In genomic region chr16:33923758-33924157, GRCm38 (mm10) we compare ENCODE assay signal across 20 mouse cellular contexts. TPM values are rescaled to one million over a fixed set of nuclear protein-coding genes. Genes with fewer than 3 reads are reported as not detected.
DNase-seq lines count a peak whose midpoint lies in the region; ATAC-seq and TF ChIP-seq lines count a peak whose summit lies in the region.
"Had no signal": no experiment of that assay in that cellular context is flagged by ENCODE, and none has a peak within 500 bp of the region (broad histone marks: within the 10 kb centered on the region; RNA-seq: fewer than 3 reads in every experiment).

No protein-coding gene starts in this region.

- no peak overlapping the region for H3K4me3 ChIP-seq in heart, embryonic 16.5 days (ENCODE audit: low read length)
- H3K4me3 ChIP-seq in heart, embryonic 11.5 days (ENCODE audit: low read depth, low read length) = no peak overlapping the region
- H3K4me3 ChIP-seq in embryonic facial prominence, embryonic 13.5 days = no peak overlapping the region
- no peak overlapping the region for H3K4me3 ChIP-seq in liver, embryonic 14.5 days (ENCODE audit: insufficient read depth in 1 of 2, low read depth in 2 of 2, low read length in 2 of 2)
- H3K4me3 ChIP-seq: embryonic facial prominence, embryonic 15.5 days; left cerebral cortex, adult 2 months had no signal

- no peak overlapping the region for H3K4me2 ChIP-seq in heart, embryonic 16.5 days (ENCODE audit: low read depth, low read length)
- no peak overlapping the region for H3K4me2 ChIP-seq in heart, embryonic 11.5 days
- H3K4me2 ChIP-seq in embryonic facial prominence, embryonic 13.5 days = no peak overlapping the region
- no peak overlapping the region for H3K4me2 ChIP-seq in liver, embryonic 14.5 days (ENCODE audit: low read depth)
- H3K4me2 ChIP-seq: embryonic facial prominence, embryonic 15.5 days; midbrain, embryonic 11.5 days had no signal

- no peaks in the 10 kb centered on the region for H3K27me3 ChIP-seq in heart, embryonic 16.5 days (ENCODE audit: control insufficient read depth, insufficient read depth, low read length)
- no peaks in the 10 kb centered on the region for H3K27me3 ChIP-seq in heart, embryonic 11.5 days (ENCODE audit: control insufficient read depth, insufficient read depth, low read length)
- H3K27me3 ChIP-seq in embryonic facial prominence, embryonic 13.5 days = no peaks in the 10 kb centered on the region
- no peaks in the 10 kb centered on the region for H3K27me3 ChIP-seq in liver, embryonic 14.5 days (ENCODE audit: control insufficient read depth, insufficient read depth, low read length)
- H3K27me3 ChIP-seq: embryonic facial prominence, embryonic 15.5 days had no signal

- no peak for TF ChIP-seq CTCF in liver, embryonic 14.5 days (IDR thresholded peaks at IDR 0.05; ENCODE audit: low read depth)

- peak overlapping the region; percentile 76 for H3K27ac ChIP-seq in heart, embryonic 16.5 days (ENCODE audit: low read length)
- no peak overlapping the region for H3K27ac ChIP-seq in heart, embryonic 11.5 days (ENCODE audit: low read depth, low read length)
- H3K27ac ChIP-seq in embryonic facial prominence, embryonic 13.5 days = peak overlapping the region; percentile 83; the same call in 1 of the 2 replicates
- H3K27ac ChIP-seq in liver, embryonic 14.5 days = no peak overlapping the region
- H3K27ac ChIP-seq: left cerebral cortex, adult 2 months had no signal

- WGBS in heart, embryonic 16.5 days = 52% methylated on average over 8 of the region's 8 CpGs
- WGBS in heart, embryonic 11.5 days (ENCODE audit: insufficient replicate concordance) = 53% methylated on average over 8 of the region's 8 CpGs
- 86% methylated on average over 8 of the region's 8 CpGs for WGBS in embryonic facial prominence, embryonic 13.5 days
- WGBS in liver, embryonic 14.5 days (ENCODE audit: insufficient replicate concordance) = 18% methylated on average over 8 of the region's 8 CpGs

- no peak for TF ChIP-seq EP300 in liver, embryonic 14.5 days (IDR thresholded peaks at IDR 0.05; ENCODE audit: low read depth)

- H3K9ac ChIP-seq in heart, embryonic 16.5 days (ENCODE audit: low read length) = no peak overlapping the region
- H3K9ac ChIP-seq in heart, embryonic 11.5 days (ENCODE audit: low read depth, low read length) = no peak overlapping the region
- H3K9ac ChIP-seq in embryonic facial prominence, embryonic 13.5 days = no peak overlapping the region
- no peak overlapping the region for H3K9ac ChIP-seq in liver, embryonic 14.5 days (replicated peaks)
- H3K9ac ChIP-seq: embryonic facial prominence, embryonic 15.5 days had no signal

- H3K4me1 ChIP-seq in heart, embryonic 16.5 days (ENCODE audit: control insufficient read depth, insufficient read depth, low read length) = peaks cover 51% of the 10 kb centered on the region
- peaks cover 40% of the 10 kb centered on the region for H3K4me1 ChIP-seq in heart, embryonic 11.5 days (ENCODE audit: control insufficient read depth, insufficient read depth, low read length)
- peaks cover 50% of the 10 kb centered on the region for H3K4me1 ChIP-seq in embryonic facial prominence, embryonic 13.5 days
- peaks cover 13 to 35% of the 10 kb centered on the region in 2 experiments for H3K4me1 ChIP-seq in liver, embryonic 14.5 days (replicated peaks; ENCODE audit: control insufficient read depth in 2 of 2, insufficient read depth in 2 of 2, low read length in 1 of 2)

- peak; percentile 68 for DNase-seq in MEL-GATA-1-ER (ENCODE audit: extremely low read depth, low read depth)
- DNase-seq in liver, embryonic 14.5 days (ENCODE audit: low read depth in 3 of 3, low spot score in 3 of 3) = peak in 1 of 3 experiments; percentile 20
- DNase-seq in T-cell, adult 2 months (ENCODE audit: low spot score) = no peak
- no peak for DNase-seq in kidney, postnatal 36 days
- DNase-seq: cerebellum, adult 11 months; cerebellum, postnatal 36 days; gastrocnemius, postnatal 25 days; heart, postnatal 36 days; kidney, adult 11 months; kidney, postnatal 14 days; thymus, postnatal 25 days had no signal

- H3K36me3 ChIP-seq in heart, embryonic 16.5 days (ENCODE audit: control insufficient read depth, insufficient read depth) = peaks cover 12% of the 10 kb centered on the region
- H3K36me3 ChIP-seq in heart, embryonic 11.5 days (ENCODE audit: control insufficient read depth, insufficient read depth, low read length) = no peaks in the 10 kb centered on the region; the same call in 1 of the 2 replicates
- peaks cover 39% of the 10 kb centered on the region for H3K36me3 ChIP-seq in embryonic facial prominence, embryonic 13.5 days
- H3K36me3 ChIP-seq in liver, embryonic 14.5 days (replicated peaks; ENCODE audit: control insufficient read depth, insufficient read depth, low read depth) = no peaks in the 10 kb centered on the region

- no peak for ATAC-seq in heart, embryonic 16.5 days (replicated peaks; ENCODE audit: extremely low read depth, insufficient read depth, low FRiP score)
- ATAC-seq in heart, embryonic 11.5 days (replicated peaks; ENCODE audit: insufficient number of reproducible peaks, low FRiP score, low TSS enrichment) = no peak
- ATAC-seq in embryonic facial prominence, embryonic 13.5 days (ENCODE audit: insufficient number of reproducible peaks, insufficient read depth, low FRiP score, low TSS enrichment, low read depth) = no peak
- peak; percentile 67; the same call in 1 of the 2 replicates for ATAC-seq in liver, embryonic 14.5 days (ENCODE audit: insufficient read depth)
- no peak for ATAC-seq in CD4-positive, CD25-positive, alpha-beta regulatory T cell, adult 4 months
- ATAC-seq: hindbrain, embryonic 16.5 days; lung, postnatal 0 days had no signal

- H3K9me3 ChIP-seq in heart, embryonic 16.5 days (replicated peaks; ENCODE audit: control insufficient read depth, low read length) = no peaks in the 10 kb centered on the region
- H3K9me3 ChIP-seq in heart, embryonic 11.5 days (replicated peaks; ENCODE audit: control insufficient read depth, low read length) = 0 out of 2 replicates have a peak, but pooled peaks cover 2% of the 10 kb centered on the region
- no peaks in the 10 kb centered on the region for H3K9me3 ChIP-seq in embryonic facial prominence, embryonic 13.5 days
- no peaks in the 10 kb centered on the region for H3K9me3 ChIP-seq in liver, embryonic 14.5 days (ENCODE audit: control insufficient read depth, low read length)
- H3K9me3 ChIP-seq: embryonic facial prominence, embryonic 15.5 days had no signal

RNA-seq across cellular contexts. Expression of gene Umps, which starts 43.1 kb away (rescaled TPM):
- 29.4 and 30.7 TPM in 2 replicates for polyA plus RNA-seq in heart, embryonic 16.5 days (2015; fragmentation: Nextera tagmentation; extraction: Ambion mirVana)
- polyA plus RNA-seq in heart, embryonic 11.5 days (2014; fragmentation: Nextera tagmentation; extraction: Ambion mirVana) = 43.0 and 43.9 TPM in 2 replicates
- polyA plus RNA-seq in embryonic facial prominence, embryonic 13.5 days (2015; fragmentation: Nextera tagmentation; extraction: Ambion mirVana) = 57.4 and 62.5 TPM in 2 replicates
- polyA plus RNA-seq in liver, embryonic 14.5 days (2012; rRNA removed) = 15.2 and 23.7 TPM in 2 replicates
- polyA plus RNA-seq in liver, embryonic 14.5 days (2014; fragmentation: Nextera tagmentation; extraction: Ambion mirVana) = 38.9 and 40.2 TPM in 2 replicates
- polyA plus RNA-seq in CD4-positive, CD25-positive, alpha-beta regulatory T cell, adult 4 months (2017; shearing (Covaris generic)) = 10 to 100 TPM; 29.8 to 35.1 TPM

Comparison
In these comparisons a context has a peak if more than half of its experiments do, and no peak if none do; other contexts are left out.
1. H3K27ac ChIP-seq: peak in heart, embryonic 16.5 days (single experiment) and embryonic facial prominence, embryonic 13.5 days (single experiment); none in heart, embryonic 11.5 days (single experiment) and liver, embryonic 14.5 days (single experiment).